Mouse (Mus musculus): ENCODE measurements around the gene S1pr3.

DNA sequence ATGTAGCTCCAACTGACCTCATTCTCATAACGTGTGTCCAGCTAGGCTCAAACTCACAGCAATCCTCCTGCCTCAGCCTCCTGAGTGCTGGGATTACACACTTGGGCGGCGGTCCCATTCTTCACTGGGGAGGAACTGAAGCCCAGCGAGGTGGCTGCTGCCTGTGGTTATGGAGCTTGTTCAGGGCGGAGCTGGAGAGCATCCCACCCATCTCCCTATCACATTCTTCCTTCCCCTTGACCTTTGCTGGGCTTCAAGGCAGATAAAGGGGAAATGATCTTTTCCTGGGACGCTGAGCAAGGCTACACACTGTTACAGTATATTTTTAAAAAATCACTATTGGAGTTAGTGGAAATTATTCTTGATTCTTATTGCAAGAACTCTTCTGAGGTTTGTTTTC is 43.2 kb upstream of the S1pr3 start:
- TF ChIP-seq CTCF (IDR thresholded peaks at IDR 0.05; ENCODE audit: insufficient read depth, low read length) (no peak), POLR2A (IDR thresholded peaks at IDR 0.05; ENCODE audit: borderline replicate concordance, extremely low read depth, low read depth, low read length) (no peak)

Data from lung, adult 2 months (tissue).